Mouse (Mus musculus) c-Kit-positive CD71-positive TER-119-positive erythroid progenitor cells, embryonic 14.5 days (primary cell): ENCODE data around the gene Tha1.

Experiments
- DNase-seq: peaks from one replicate; pipeline ENCODE4 v3.0.0-alpha.2; 2013; ENCODE audit warnings: low spot score

Gene Tha1

GRCm38 (mm10) chr11:117880977-117881358 lies 7.7 kb upstream of the Tha1 start:
- no peak for DNase-seq

GRCm38 (mm10) chr11:117880336-117880976 lies 7.2 kb upstream of the Tha1 start:
- DNase-seq = no peak

DNA sequence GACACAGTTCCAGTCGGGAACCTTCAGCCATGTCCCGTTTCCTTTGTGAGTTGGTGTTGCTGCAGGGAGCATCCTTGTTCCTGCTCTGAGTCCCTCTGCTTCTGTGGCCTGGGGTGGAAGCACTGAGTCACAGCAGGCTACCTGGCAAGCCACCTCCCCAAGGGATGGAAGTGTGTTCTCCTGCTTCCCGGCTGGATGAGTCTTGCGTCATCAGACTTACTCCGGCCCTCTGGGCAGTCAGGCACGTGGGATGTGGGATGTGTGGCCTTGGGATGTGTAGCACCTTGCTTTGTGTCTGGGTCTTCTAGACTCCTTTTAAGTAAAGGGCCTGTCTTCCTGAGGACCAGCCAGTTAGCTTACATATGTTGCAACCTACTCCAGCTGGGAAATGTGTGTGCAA lies 6.4 kb upstream of the Tha1 start:
- DNase-seq = no peak

DNA sequence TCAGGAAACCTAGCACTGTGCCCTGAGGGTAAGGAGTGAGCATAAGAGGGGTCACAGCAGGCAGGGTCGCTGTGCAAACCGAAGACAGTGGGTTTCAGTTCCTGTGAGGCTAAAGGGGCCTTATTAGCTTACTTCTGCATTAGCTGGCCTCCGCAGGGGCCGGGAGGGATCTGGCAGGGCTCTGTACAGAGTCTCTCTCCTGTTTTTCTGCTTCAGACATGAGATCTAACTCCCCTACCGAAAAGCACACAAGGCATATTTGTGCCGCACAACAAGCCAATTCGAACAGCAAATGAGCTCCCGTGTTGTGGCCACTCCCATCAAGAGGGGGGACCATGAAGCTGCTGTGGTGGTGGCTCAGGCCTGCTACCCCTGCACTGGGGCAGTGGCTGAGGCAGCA lies 5.6 kb upstream of the Tha1 start:
- DNase-seq = no peak

DNA sequence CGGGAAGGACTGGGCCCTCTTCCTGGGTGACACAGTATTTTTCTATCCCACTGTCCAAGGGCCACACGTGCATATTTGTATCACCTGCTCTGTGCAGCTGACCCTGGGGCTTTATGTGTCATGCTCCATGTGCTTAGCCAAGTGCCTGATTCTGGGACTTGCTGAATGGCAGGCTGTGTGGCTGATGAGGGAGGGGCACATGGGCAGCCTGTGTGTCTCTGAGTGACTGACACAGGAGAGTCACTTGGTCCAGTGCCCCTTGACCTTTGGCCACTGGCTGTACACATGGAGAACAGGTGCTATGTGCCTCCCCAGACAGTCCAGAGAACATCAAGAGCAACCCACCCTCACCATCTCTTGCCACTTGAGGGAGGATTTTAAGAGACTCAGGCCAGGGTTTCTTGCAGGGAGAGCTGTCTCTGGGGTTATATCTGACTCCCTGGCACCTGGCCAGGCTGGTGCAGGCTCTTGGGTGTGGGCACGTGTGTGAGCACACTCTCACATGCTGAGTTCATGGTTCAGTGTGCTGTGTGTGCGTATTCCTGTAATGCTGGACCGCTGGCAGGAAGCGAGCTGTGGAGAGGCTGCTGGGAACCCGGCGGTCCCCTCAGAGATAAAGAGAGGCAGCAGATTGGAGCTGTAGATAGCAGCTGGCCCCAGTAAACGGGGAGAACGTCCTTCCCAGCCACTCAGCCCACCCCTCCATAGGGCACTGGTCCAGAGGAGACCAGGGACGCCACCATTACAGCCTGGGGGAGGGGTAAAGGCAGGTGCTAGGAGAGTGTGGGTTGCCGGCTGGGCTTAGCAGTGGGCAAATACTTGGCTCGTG lies 4.8 kb upstream of the Tha1 start:
- no peak for DNase-seq

- no peak for DNase-seq
Measured at GRCm38 (mm10) chr11:117875681-117876080, 2.4 kb upstream of the Tha1 start.

DNA sequence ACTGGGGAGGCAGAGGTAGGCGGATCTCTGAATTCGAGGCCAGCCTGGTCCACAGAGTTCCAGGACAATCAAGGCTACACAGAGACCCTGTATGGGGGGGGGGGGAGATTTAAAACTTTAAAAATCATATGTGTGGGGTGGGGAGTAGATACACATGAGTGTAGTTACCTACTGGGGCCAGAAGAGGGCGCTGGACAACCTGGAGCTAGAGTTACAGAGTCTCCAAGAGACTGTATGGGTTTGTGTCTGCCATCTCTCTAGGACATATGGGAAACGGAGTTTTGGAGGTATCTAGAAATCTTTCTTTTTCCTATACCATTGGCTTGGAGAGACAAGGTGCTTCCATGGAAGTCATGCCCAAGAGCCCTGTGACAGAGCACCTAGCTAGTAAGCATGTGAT lies 1.1 kb upstream of the Tha1 start:
- DNase-seq = no peak

GRCm38 (mm10) chr11:117871911-117872584 lies 1.2 kb downstream of the Tha1 start:
- DNase-seq = no peak

DNA sequence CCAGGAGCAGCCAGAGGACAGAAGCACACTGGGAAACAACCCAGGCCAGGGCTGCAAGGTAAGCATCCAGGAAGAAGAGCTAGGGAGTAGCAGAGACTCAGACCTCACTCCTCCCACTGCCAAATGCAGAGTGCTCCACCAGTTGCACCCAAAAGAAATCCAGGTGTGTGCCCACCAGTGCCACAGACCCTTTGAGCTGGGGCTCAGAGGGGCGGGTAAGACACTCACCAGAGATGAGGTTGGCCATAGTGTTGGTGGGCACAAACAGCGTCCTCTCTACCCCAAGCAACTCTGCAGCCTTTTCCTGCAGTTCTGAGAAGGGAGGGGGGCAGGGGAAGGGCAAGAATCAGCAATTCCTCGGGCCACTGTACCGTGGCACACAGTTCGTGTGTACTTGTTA lies 1.9 kb downstream of the Tha1 start:
- DNase-seq = no peak

GRCm38 (mm10) chr11:117870688-117871365 lies 2.5 kb downstream of the Tha1 start:
- peak; percentile 63 for DNase-seq

- no peak for DNase-seq
Measured at GRCm38 (mm10) chr11:117865988-117866387, 7.3 kb downstream of the Tha1 start.

GRCm38 (mm10) chr11:117864805-117865204 lies 8.5 kb downstream of the Tha1 start:
- DNase-seq = no peak

- no peak for DNase-seq
Measured at GRCm38 (mm10) chr11:117863174-117863856, 10.0 kb downstream of the Tha1 start.

DNA sequence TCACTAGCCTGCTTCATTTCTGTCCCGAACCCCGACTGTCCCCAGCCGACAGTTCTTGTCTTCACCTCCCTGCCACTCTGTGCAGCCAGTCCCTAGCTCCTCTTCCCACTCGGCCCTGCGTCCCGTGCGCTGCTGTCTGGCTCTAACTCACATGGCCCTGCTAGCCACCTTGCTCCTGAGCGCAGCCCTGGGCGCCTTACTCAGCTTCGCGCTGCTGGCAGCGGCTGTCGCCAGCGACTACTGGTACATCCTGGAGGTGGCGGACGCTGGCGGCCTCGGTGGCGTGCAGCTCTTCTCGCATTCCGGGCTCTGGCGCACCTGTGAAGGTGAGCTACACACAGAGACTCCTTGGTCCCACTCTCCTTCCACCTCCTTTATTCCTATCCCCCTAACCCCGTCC lies 12.7 kb downstream of the Tha1 start, which contains the start of gene Tmem235:
Gene Tmem235, plus strand, starts transcription at position 152 of the 400 bp plus-strand sequence.
- DNase-seq = no peak

- DNase-seq = no peak
Measured at GRCm38 (mm10) chr11:117858392-117858791, 14.9 kb downstream of the Tha1 start.

DNA sequence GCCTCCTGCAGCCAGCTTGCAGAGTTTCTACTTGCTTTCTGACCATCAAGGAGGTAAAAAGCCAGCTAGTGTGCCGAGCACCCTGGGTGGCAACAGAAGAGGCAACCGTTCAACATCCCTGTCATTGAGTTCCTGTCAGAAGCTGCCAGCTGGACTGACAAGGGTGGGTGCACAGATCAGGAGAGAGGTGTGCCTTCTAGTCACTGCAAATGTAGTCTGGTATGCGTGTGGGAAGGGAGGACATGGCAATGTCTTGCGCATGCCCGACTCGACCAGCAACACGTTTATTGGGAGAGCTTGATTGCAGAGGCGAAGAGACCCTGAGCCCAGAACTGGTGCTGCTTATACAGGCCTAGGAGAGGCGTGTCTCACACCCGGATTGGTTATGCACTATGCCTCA lies 15.8 kb downstream of the Tha1 start:
- DNase-seq = no peak

DNA sequence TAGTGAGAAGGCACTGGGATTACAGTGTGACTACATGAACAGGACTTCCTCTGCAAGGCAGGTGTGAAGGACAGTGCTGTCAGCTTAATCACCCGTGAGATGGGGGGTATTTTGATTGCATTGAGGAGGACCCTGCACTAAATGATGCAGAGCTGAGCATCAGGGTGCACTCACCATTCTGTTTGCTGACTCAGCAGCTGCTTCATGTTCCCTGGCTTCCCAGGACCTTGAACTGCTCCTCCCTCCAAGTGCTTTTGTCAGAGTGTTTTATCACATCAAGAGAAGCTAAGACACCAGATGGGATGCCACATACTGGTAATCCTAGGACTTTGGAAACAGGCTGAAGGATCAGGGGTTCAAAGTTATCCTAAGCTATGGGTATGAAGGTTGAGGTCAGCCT lies 17.3 kb downstream of the Tha1 start:
- DNase-seq = no peak

DNA sequence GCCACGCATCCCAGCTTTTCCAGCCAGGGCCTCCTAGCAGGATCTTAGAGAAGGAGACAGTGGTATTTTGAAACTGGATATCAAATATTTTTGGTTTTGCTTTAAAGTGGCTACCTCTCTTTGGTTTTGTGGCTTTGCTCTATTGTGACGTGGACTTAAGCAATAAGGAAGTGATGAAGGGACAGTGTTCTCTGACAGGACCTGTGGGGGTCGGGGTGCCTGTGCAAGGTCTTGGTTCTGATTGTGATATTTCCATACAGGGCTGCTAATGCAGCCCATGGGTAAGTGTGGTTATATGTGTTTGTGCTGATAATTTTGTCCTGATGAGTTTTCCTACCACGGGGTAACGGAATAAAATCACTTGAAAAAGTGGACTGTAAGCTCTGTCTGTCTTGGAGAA lies 17.9 kb downstream of the Tha1 start:
- no peak for DNase-seq

GRCm38 (mm10) chr11:117854241-117854640 lies 19.0 kb downstream of the Tha1 start:
- no peak for DNase-seq

- no peak for DNase-seq
Measured at GRCm38 (mm10) chr11:117852875-117853274, 20.4 kb downstream of the Tha1 start.

DNA sequence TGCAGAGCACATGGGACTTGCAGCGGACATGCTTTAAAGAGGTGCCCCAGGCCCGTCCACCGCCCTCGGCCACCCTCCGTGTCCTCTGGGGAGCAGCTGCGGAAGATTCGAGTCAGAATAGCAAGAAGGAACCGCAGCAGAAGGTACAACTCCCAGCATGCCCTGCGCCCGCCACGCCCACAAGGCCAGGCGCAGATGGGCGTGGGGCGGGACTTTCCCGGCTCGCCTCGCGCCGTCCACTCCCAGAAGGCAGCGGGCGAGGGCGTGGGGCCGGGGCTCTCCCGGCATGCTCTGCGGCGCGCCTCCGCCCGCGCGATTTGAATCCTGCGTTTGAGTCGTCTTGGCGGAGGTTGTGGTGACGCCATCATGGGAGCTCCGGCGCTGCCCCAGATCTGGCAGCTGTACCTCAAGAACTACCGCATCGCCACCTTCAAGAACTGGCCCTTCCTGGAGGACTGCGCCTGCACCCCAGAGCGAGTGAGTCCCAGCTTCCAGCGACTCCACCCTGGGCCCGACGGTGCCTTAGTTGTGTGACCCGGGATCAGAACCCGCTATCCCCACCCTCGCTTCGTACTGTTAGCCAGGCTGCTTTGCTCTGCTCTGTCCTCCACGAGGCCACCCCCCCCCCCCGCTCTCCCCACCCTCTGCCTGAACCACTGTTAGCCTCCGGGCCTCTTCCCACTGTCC lies 24.2 kb downstream of the Tha1 start, which contains the start of gene Birc5:
Gene Birc5, plus strand, starts transcription at position 267 of the 687 bp plus-strand sequence.
- peak; percentile 96 for DNase-seq
